Mouse (Mus musculus): ENCODE measurements around the gene Ppp1r15a.

- TF ChIP-seq CTCF (conservative IDR thresholded peaks at IDR 0.05; ENCODE audit: insufficient read depth, insufficient read length, low read depth, low read length) (no peak), POLR2A (IDR thresholded peaks at IDR 0.05; ENCODE audit: low read depth, low read length) (no peak)
Observed at GRCm38 (mm10) chr7:45549641-45550436, 23.8 kb upstream of the Ppp1r15a start.
